Mouse (Mus musculus) stomach, postnatal 0 days (tissue): ENCODE measurements around the gene Cuedc1.

Experiments
- CTCF ChIP-seq: IDR thresholded peaks from 2 replicates; pipeline ENCODE4 v1.5.1; 2016; ENCODE audit warnings: antibody characterized with exemption, low read depth, mild to moderate bottlenecking, moderate library complexity
- EP300 ChIP-seq: optimal IDR thresholded peaks from 2 replicates; pipeline ENCODE3; 2016; ENCODE audit warnings: antibody characterized with exemption

DNA sequence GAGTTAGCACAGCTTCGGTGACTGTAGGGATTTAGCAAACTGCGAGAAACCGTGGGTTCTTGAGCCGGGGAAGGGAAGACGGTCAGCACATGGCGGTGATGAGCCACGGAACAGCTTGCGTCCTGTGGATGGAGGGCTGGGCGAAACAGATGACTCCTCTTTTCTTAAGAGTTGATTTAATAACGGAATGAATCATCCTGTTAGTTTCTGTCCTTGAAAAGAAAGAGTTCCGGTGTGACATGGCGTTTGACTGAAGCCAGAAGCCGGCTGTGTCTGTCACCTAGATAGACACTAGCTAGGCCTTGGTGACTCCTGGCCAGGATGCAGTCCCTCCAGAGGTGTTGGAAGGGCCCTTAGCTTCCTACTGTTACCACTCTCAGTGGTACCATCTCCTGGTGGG, 14.2 kb downstream of the Cuedc1 start:
- no peak for TF ChIP-seq CTCF
- TF ChIP-seq EP300, result no peak
